Mouse (Mus musculus): ENCODE results near the gene Rasl10a. TPM values are rescaled to one million over a fixed set of nuclear protein-coding genes. Genes with fewer than 3 reads are reported as not detected.

Gene Rasl10a
- total and polyA plus RNA-seq, 2 experiments from 2014 or later, result 0.85 to 2.7 TPM

DNA sequence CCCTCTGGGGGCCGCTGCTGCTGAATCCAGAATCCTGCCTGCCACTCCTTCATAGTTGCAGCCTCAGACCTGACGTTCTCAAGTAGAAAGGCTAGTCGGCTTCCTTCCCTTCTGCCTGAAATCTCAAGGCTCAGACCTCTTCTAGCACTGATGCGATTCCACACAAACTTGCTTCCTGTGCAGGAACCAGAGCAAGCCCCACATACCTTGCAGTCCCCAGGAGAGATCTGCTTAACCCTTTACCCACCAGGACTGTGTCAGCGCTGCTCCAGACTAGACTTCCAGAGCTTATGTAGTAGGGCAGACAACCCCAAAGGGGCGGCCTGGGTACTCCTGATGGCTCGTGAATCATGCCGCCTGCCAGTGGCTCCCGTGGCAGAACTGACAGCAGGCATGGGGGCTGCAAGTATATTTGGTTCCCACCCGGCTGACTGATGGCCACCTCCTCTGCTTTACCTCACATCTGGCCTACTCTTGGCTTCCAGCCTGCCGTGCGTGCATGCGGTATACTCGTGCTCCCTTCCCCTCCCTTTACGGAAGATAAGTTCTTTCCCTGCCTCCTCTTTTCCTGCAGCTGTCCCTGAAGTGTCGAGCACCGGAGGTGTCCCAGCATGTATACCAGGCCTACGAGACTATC, 16.7 kb upstream of the Rasl10a start:
- Histone ChIP-seq H3K4me1 (ENCODE audit: control insufficient read depth, insufficient read depth) (no peaks in the 10 kb centered on the region), H3K27ac (ENCODE audit: low read depth) (no peak overlapping the region), H3K9me3 (replicated peaks; ENCODE audit: control insufficient read depth, low read length) (no peaks in the 10 kb centered on the region), H3K4me3 (ENCODE audit: low read depth, low read length) (no peak overlapping the region), H3K4me2 (ENCODE audit: low read depth, low read length) (no peak overlapping the region), H3K9ac (replicated peaks; ENCODE audit: low read depth, low read length) (no peak overlapping the region), H3K27me3 (ENCODE audit: control insufficient read depth, insufficient read depth, low read length) (no peaks in the 10 kb centered on the region), H3K36me3 (replicated peaks; ENCODE audit: control insufficient read depth, insufficient read depth, low read length) (peaks cover 43% of the 10 kb centered on the region)
- ATAC-seq (ENCODE audit: insufficient read depth, low read depth), result peak; percentile 28; the same call in 1 of the 2 replicates
- TF ChIP-seq CTCF (IDR thresholded peaks at IDR 0.05; ENCODE audit: low read depth), result no peak
- no peak for TF ChIP-seq EP300 (IDR thresholded peaks at IDR 0.05; ENCODE audit: low read depth)
- 48% methylated on average over 18 of the region's 18 CpGs for WGBS
- DNase-seq (ENCODE audit: low spot score), result no peak

DNA sequence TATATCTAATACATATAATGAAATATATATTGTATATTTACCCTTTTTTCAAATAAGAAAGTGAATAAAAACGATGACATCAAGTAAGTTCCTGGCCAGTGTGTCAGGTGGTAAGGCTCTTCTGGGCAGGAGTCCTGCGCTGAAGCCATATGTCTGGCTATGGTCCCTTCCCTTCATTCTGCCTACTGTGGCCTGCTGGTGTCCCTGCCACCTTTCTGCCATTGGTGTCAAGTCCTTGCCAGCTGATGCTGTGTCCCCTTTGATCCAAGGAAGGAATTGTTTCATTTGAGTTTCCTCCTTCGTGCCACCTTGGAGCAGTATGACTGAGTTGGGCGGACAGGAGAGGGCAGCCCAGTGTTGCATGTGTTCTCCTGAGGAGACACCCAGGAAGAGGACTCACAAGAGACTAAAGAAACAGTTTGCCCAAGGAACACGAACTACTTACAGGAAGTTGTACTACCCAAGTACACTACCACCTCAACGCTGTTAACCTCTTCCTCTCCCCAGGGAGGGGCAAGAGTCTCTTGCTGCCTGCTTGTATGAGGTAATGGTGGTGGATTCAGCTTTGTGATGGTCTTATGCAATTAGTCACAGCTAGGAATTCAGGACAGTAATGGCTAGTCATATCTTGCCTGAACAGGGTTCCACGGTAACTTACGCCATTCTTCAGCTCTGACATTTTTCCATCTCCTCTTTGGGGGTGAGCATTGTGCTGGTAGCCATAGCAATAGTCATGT, 15.1 kb upstream of the Rasl10a start:
- ATAC-seq (ENCODE audit: insufficient read depth, low read depth) (no peak), DNase-seq (ENCODE audit: low spot score) (no peak)
- H3K9ac ChIP-seq (replicated peaks; ENCODE audit: low read depth, low read length), result no peak overlapping the region
- H3K4me2 ChIP-seq (ENCODE audit: low read depth, low read length), result no peak overlapping the region
- peaks cover 32% of the 10 kb centered on the region; the same call in 1 of the 2 replicates for H3K36me3 ChIP-seq (replicated peaks; ENCODE audit: control insufficient read depth, insufficient read depth, low read length)
- no peaks in the 10 kb centered on the region for H3K27me3 ChIP-seq (ENCODE audit: control insufficient read depth, insufficient read depth, low read length)
- no peak for TF ChIP-seq CTCF (IDR thresholded peaks at IDR 0.05; ENCODE audit: low read depth)
- TF ChIP-seq EP300 (IDR thresholded peaks at IDR 0.05; ENCODE audit: low read depth), result no peak
- H3K9me3 ChIP-seq (replicated peaks; ENCODE audit: control insufficient read depth, low read length), result no peaks in the 10 kb centered on the region
- H3K27ac ChIP-seq (ENCODE audit: low read depth), result no peak overlapping the region
- H3K4me1 ChIP-seq (ENCODE audit: control insufficient read depth, insufficient read depth), result no peaks in the 10 kb centered on the region
- 87% methylated on average over 8 of the region's 8 CpGs for WGBS
- no peak overlapping the region for H3K4me3 ChIP-seq (ENCODE audit: low read depth, low read length)

DNA sequence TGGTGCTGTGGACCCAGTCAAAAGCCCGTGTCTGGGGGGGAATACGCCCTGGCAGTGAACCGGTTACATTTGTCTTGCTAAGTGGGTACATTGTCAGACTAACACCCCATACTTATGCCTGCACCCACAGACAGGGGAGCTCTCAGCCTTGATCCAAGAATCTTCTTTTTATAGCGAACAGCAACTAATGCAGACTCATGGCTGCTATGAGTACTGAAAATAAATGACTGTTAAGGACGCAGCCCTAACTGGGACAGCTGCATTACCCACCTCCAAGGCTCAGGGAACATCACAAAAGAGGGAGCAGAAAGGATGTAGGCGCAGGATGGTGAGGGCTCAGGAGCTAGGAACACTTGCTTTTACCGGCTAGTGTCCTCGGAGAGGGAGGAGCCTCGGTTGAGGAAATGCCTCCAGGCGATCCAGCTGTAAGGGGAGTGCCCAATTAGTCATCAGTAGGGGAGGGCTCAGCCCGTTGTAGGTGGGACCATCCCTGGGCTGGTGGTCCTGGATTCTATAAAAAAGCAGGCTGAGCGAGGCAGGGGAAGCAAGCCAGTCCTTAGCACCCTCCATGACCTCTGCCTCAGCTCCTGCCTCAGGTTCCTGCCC, 11.5 kb upstream of the Rasl10a start:
- H3K4me2 ChIP-seq (ENCODE audit: low read depth, low read length), result no peak overlapping the region
- H3K9ac ChIP-seq (replicated peaks; ENCODE audit: low read depth, low read length), result no peak overlapping the region
- H3K4me3 ChIP-seq (ENCODE audit: low read depth, low read length), result no peak overlapping the region
- DNase-seq (ENCODE audit: low spot score), result no peak
- WGBS, result 47% methylated on average over 12 of the region's 12 CpGs
- H3K9me3 ChIP-seq (replicated peaks; ENCODE audit: control insufficient read depth, low read length), result no peaks in the 10 kb centered on the region
- no peaks in the 10 kb centered on the region for H3K27me3 ChIP-seq (ENCODE audit: control insufficient read depth, insufficient read depth, low read length)
- ATAC-seq (ENCODE audit: insufficient read depth, low read depth), result no peak
- no peak overlapping the region for H3K27ac ChIP-seq (ENCODE audit: low read depth)
- TF ChIP-seq CTCF (IDR thresholded peaks at IDR 0.05; ENCODE audit: low read depth), result no peak
- TF ChIP-seq EP300 (IDR thresholded peaks at IDR 0.05; ENCODE audit: low read depth), result no peak
- 0 out of 2 replicates have a peak, but pooled peaks cover 15% of the 10 kb centered on the region for H3K36me3 ChIP-seq (replicated peaks; ENCODE audit: control insufficient read depth, insufficient read depth, low read length)
- no peaks in the 10 kb centered on the region for H3K4me1 ChIP-seq (ENCODE audit: control insufficient read depth, insufficient read depth)

DNA sequence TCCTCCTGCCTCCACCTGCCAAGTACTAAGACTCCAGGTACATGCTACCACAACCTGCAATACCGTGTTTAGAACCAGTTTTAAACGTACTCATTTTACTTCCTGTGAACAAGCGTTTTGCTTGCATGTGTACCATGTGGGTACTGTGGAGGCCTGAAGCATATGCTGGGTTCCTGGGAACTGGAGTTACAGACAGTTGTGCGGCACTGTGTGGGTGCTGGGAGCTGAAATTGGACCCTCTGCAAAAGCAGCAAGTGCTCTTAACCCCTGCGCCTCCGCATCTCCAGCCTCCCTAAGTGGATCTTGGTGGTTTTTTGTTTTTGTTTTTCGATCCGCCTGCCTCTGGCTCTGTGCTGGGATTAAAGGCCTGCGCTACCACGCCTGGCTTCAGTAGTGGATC, 6.3 kb upstream of the Rasl10a start:
- TF ChIP-seq CTCF (IDR thresholded peaks at IDR 0.05; ENCODE audit: low read depth) (no peak), EP300 (IDR thresholded peaks at IDR 0.05; ENCODE audit: low read depth) (no peak)
- Histone ChIP-seq H3K9ac (replicated peaks; ENCODE audit: low read depth, low read length) (no peak overlapping the region), H3K27me3 (ENCODE audit: control insufficient read depth, insufficient read depth, low read length) (0 out of 2 replicates have a peak, but pooled peaks cover 1% of the 10 kb centered on the region), H3K27ac (ENCODE audit: low read depth) (no peak overlapping the region), H3K4me3 (ENCODE audit: low read depth, low read length) (no peak overlapping the region), H3K4me1 (ENCODE audit: control insufficient read depth, insufficient read depth) (no peaks in the 10 kb centered on the region), H3K4me2 (ENCODE audit: low read depth, low read length) (no peak overlapping the region), H3K9me3 (replicated peaks; ENCODE audit: control insufficient read depth, low read length) (no peaks in the 10 kb centered on the region), H3K36me3 (replicated peaks; ENCODE audit: control insufficient read depth, insufficient read depth, low read length) (no peaks in the 10 kb centered on the region)
- 88% methylated on average over 10 of the region's 10 CpGs for WGBS
- no peak for ATAC-seq (ENCODE audit: insufficient read depth, low read depth)
- no peak for DNase-seq (ENCODE audit: low spot score)

DNA sequence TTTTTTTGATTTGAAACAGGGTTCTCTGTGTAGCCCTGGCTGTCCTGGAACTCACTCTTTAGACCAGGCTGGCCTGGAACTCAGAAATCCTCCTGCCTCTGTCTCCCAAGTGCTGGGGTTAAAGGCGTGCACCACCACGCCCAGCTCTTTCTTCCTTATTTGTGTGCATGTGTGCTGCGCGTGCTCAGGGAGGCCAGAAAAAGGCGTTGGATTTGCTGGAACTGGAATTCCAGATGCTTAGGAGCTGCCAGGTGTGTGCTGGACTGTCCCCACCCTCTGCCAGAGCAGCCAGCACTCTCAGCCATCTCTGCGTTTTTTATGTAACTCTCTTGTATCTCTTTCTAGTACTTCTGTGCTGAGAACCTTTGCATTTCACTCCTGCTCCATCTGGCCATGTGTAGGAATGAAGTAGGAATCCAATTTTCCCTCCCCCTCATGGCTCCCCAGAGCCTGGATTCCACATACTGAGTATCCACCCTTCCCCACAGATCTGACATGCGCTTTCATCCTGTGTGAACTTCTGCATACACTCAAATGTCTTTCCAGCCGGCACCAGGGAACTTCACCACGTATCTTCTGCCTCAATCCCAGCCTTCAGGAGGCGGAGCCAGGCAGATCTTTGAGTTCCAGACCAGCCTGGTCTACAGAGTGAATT, 5.6 kb upstream of the Rasl10a start:
- WGBS, result 61% methylated on average over 10 of the region's 10 CpGs
- no peaks in the 10 kb centered on the region for H3K9me3 ChIP-seq (replicated peaks; ENCODE audit: control insufficient read depth, low read length)
- peaks cover 8% of the 10 kb centered on the region for H3K27me3 ChIP-seq (ENCODE audit: control insufficient read depth, insufficient read depth, low read length)
- H3K4me1 ChIP-seq (ENCODE audit: control insufficient read depth, insufficient read depth), result no peaks in the 10 kb centered on the region
- ATAC-seq (ENCODE audit: insufficient read depth, low read depth), result no peak
- H3K27ac ChIP-seq (ENCODE audit: low read depth), result no peak overlapping the region
- no peak overlapping the region for H3K9ac ChIP-seq (replicated peaks; ENCODE audit: low read depth, low read length)
- no peak overlapping the region for H3K4me2 ChIP-seq (ENCODE audit: low read depth, low read length)
- H3K4me3 ChIP-seq (ENCODE audit: low read depth, low read length), result no peak overlapping the region
- no peak for DNase-seq (ENCODE audit: low spot score)
- TF ChIP-seq CTCF (IDR thresholded peaks at IDR 0.05; ENCODE audit: low read depth) (no peak), EP300 (IDR thresholded peaks at IDR 0.05; ENCODE audit: low read depth) (no peak)
- H3K36me3 ChIP-seq (replicated peaks; ENCODE audit: control insufficient read depth, insufficient read depth, low read length), result no peaks in the 10 kb centered on the region
